Mouse (Mus musculus) cerebellum, adult 11 months (tissue): ENCODE measurements around the gene Iltifb.
"Not testable (repeated sequence)": the region's sequence is repeated elsewhere in the genome, so short reads cannot be mapped to it uniquely, and the experiment has no call there.

Experiments
- DNase-seq: peaks from one replicate; pipeline ENCODE4 v3.0.0; 2022

Iltifb gene

GRCm38 (mm10) chr10:118294938-118295337 lies at the start of gene Iltifb:
Gene Iltifb, minus strand, starts transcription at chr10:118295038.
- no peak for DNase-seq

GRCm38 (mm10) chr10:118343155-118343554 lies 48.3 kb upstream of the Iltifb start, which contains the start of gene Gm9046:
Gene Gm9046, minus strand, starts transcription at chr10:118343255.
- not testable (repeated sequence) for DNase-seq

- not testable (repeated sequence) for DNase-seq
Observed at GRCm38 (mm10) chr10:118337731-118338130, 42.9 kb upstream of the Iltifb start, which contains the start of gene Gm9045. Gene Gm9045, minus strand, starts transcription at chr10:118337831.

- not testable (repeated sequence) for DNase-seq
Observed at GRCm38 (mm10) chr10:118332308-118332707, 37.5 kb upstream of the Iltifb start, which contains the start of gene Gm9044. Gene Gm9044, minus strand, starts transcription at chr10:118332408.

- not testable (repeated sequence) for DNase-seq
Observed at GRCm38 (mm10) chr10:118326869-118327268, 32.0 kb upstream of the Iltifb start, which contains the start of gene Gm9040. Gene Gm9040, minus strand, starts transcription at chr10:118326969.

- DNase-seq, result no peak
Observed at GRCm38 (mm10) chr10:118319024-118319423, 24.2 kb upstream of the Iltifb start.

- not testable (repeated sequence) for DNase-seq
Observed at GRCm38 (mm10) chr10:118302133-118302532, 7.3 kb upstream of the Iltifb start.

GRCm38 (mm10) chr10:118283016-118283415 lies 11.8 kb downstream of the Iltifb start:
- not testable (repeated sequence) for DNase-seq

- not testable (repeated sequence) for DNase-seq
Observed at GRCm38 (mm10) chr10:118282565-118282964, 12.3 kb downstream of the Iltifb start.

GRCm38 (mm10) chr10:118278069-118278468 lies 16.8 kb downstream of the Iltifb start:
- DNase-seq, result not testable (repeated sequence)

GRCm38 (mm10) chr10:118271416-118271815 lies 23.4 kb downstream of the Iltifb start:
- DNase-seq, result not testable (repeated sequence)

- not testable (repeated sequence) for DNase-seq
Observed at GRCm38 (mm10) chr10:118268812-118269211, 26.0 kb downstream of the Iltifb start.

GRCm38 (mm10) chr10:118258388-118258787 lies 36.5 kb downstream of the Iltifb start, which contains the start of gene Gm32802:
Gene Gm32802, plus strand, starts transcription at chr10:118258688.
- DNase-seq, result not testable (repeated sequence)

- DNase-seq, result no peak
Observed at GRCm38 (mm10) chr10:118250852-118251295, 44.0 kb downstream of the Iltifb start.

- not testable (repeated sequence) for DNase-seq
Observed at GRCm38 (mm10) chr10:118249006-118249595, 45.7 kb downstream of the Iltifb start.

- not testable (repeated sequence) for DNase-seq
Observed at GRCm38 (mm10) chr10:118240680-118241079, 54.2 kb downstream of the Iltifb start, which contains the start of gene Gm32717. Gene Gm32717, minus strand, starts transcription at chr10:118240780.
